Mouse (Mus musculus): ENCODE data around the gene Fermt3.

Fermt3 gene

GRCm38 (mm10) chr19:6951994-6952711, 67.1 kb downstream of the Fermt3 start:
- in situ Hi-C loops (cut with MboI; ENCODE audit: low pct_unique_long_range_greater_than_20kb in 1 of 2, low sequenced_read_pairs in 2 of 2, unreplicated experiment in 1 of 2): no loop called here

- in situ Hi-C loops (cut with MboI; ENCODE audit: low pct_unique_long_range_greater_than_20kb in 1 of 2, low sequenced_read_pairs in 2 of 2, unreplicated experiment in 1 of 2): no loop called here
These were observed 67.8 kb downstream of the Fermt3 start for GRCm38 (mm10) chr19:6951381-6951968.

- in situ Hi-C loops (cut with MboI; ENCODE audit: low pct_unique_long_range_greater_than_20kb in 1 of 2, low sequenced_read_pairs in 2 of 2, unreplicated experiment in 1 of 2): no loop called here
These were observed 68.6 kb downstream of the Fermt3 start for GRCm38 (mm10) chr19:6950613-6951153.

DNA sequence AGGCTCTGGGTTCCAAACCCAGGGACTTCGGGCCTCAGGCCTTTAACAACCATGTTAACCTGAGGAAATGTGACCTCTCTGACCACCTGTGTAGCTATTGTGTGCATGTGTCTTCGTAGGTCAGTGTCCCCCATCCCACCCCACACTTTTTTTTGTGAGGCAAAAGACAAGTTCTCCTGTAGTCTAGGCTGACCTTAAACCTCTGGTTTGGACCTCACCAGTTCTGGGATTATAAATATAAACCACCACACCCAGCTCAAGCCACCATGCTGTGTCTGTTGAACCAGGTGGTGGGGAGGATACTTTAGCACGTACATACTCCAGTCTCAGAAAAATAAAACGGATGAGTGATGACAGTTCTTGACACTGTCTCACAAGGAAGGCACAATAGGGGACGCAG, 69.3 kb downstream of the Fermt3 start:
- in situ Hi-C loops (cut with MboI; ENCODE audit: low pct_unique_long_range_greater_than_20kb in 1 of 2, low sequenced_read_pairs in 2 of 2, unreplicated experiment in 1 of 2): no loop called here

DNA sequence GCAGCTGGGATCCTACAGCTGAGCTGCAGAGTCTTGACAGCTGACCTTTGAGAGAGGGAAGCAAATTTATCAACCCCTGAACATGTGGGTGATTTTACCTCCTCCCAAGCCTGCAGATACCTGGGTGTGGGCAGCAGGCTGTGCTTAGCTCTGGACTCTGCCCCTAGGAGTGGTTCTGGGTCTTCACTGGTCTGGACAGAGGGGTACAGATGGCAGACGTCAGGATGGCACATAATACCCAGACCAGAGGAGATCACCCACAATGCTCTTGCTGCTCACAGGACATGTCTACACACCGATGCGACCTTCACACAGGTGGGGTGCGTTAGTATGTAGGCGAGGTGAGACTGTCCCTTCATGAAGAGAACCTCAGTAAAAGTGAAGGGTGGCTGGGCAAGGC, 69.7 kb downstream of the Fermt3 start:
- in situ Hi-C loops (cut with MboI; ENCODE audit: low pct_unique_long_range_greater_than_20kb in 1 of 2, low sequenced_read_pairs in 2 of 2, unreplicated experiment in 1 of 2): no loop called here
